Mouse (Mus musculus) spleen, adult 2 months (tissue): ENCODE measurements around the gene Aatk.

ENCODE experiments used
- CTCF ChIP-seq: fragments of 200-500 bp; IDR thresholded peaks from 2 replicates; pipeline ENCODE4 v1.5.1; 2011; ENCODE audit warnings: mild to moderate bottlenecking, inconsistent platforms; ENCODE audit not compliant: insufficient read depth, insufficient read length, insufficient replicate concordance; ENCODE audit errors: extremely low read depth
- POLR2A ChIP-seq: fragments of 200-500 bp; IDR thresholded peaks from 2 replicates; pipeline ENCODE4 v1.6.1; 2011; ENCODE audit warnings: low read depth, low read length, inconsistent platforms

GRCm38 (mm10) chr11:120080282-120080681 is 33.3 kb upstream of the Aatk start:
- TF ChIP-seq POLR2A, result no peak
- no peak for TF ChIP-seq CTCF
